Mouse (Mus musculus) cerebellum, adult (tissue): ENCODE measurements at regions not wholly inside any gene's neighbourhood (a gene's known extent, or its start where the extent isn't known, plus 50 kb on each side); places are given as distances from the start of the nearest gene placed in this dataset.

ENCODE experiments used
- ATAC-seq: cut with Nextera tagmentation; 2 replicates; pipeline ENCODE4 v1.9.2; 2017; ENCODE audit warnings: mild to moderate bottlenecking, moderate library complexity, mixed read lengths; ENCODE audit not compliant: insufficient number of reproducible peaks, low FRiP score, low TSS enrichment

- ATAC-seq = no peak
These were observed 780.8 kb downstream of the Nr2f2 start for GRCm38 (mm10) chr7:69585716-69586115.

GRCm38 (mm10) chr7:69585131-69585530 lies 781.4 kb downstream of the Nr2f2 start:
- ATAC-seq = no peak

GRCm38 (mm10) chr7:69584516-69584915 lies 782.0 kb downstream of the Nr2f2 start:
- no peak for ATAC-seq

GRCm38 (mm10) chr7:69583901-69584300 lies 782.6 kb downstream of the Nr2f2 start:
- ATAC-seq = no peak

GRCm38 (mm10) chr7:69581668-69582067 lies 784.9 kb downstream of the Nr2f2 start:
- ATAC-seq = no peak

- ATAC-seq = no peak
These were observed 787.4 kb downstream of the Nr2f2 start for GRCm38 (mm10) chr7:69578958-69579810.

- no peak for ATAC-seq
These were observed 788.8 kb downstream of the Nr2f2 start for GRCm38 (mm10) chr7:69577754-69578153.

- no peak for ATAC-seq
These were observed 789.9 kb downstream of the Nr2f2 start for GRCm38 (mm10) chr7:69576596-69576995.

- ATAC-seq = no peak
These were observed 792.8 kb downstream of the Nr2f2 start for GRCm38 (mm10) chr7:69573730-69574129.

- ATAC-seq = no peak
These were observed 793.7 kb downstream of the Nr2f2 start for GRCm38 (mm10) chr7:69572626-69573394.

- ATAC-seq = no peak
These were observed 799.6 kb downstream of the Nr2f2 start for GRCm38 (mm10) chr7:69566949-69567348.

GRCm38 (mm10) chr7:69564432-69564831 lies 802.1 kb downstream of the Nr2f2 start:
- ATAC-seq = no peak

- ATAC-seq = no peak
These were observed 805.7 kb upstream of the Arrdc4 start for GRCm38 (mm10) chr7:69554776-69555175.

GRCm38 (mm10) chr7:69553981-69554380 lies 804.9 kb upstream of the Arrdc4 start:
- ATAC-seq = no peak

- ATAC-seq = no peak
These were observed 787.0 kb upstream of the Arrdc4 start for GRCm38 (mm10) chr7:69536072-69536471.

GRCm38 (mm10) chr7:69513966-69514365 lies 764.9 kb upstream of the Arrdc4 start:
- no peak for ATAC-seq

GRCm38 (mm10) chr7:69510389-69510788 lies 761.3 kb upstream of the Arrdc4 start:
- no peak for ATAC-seq

- ATAC-seq = no peak
These were observed 744.3 kb upstream of the Arrdc4 start for GRCm38 (mm10) chr7:69493062-69493930.

- no peak for ATAC-seq
These were observed 741.8 kb upstream of the Arrdc4 start for GRCm38 (mm10) chr7:69490566-69491466.

GRCm38 (mm10) chr7:69488630-69489029 lies 739.6 kb upstream of the Arrdc4 start:
- ATAC-seq = no peak
